Mouse (Mus musculus) A20 (cell line): Measurements from ENCODE around the gene Lin7a.

ENCODE experiments used
- DNase-seq: peaks from one replicate; pipeline ENCODE4 v3.0.0-alpha.2; 2011; ENCODE audit warnings: low read depth, low spot score

The Lin7a gene

DNA sequence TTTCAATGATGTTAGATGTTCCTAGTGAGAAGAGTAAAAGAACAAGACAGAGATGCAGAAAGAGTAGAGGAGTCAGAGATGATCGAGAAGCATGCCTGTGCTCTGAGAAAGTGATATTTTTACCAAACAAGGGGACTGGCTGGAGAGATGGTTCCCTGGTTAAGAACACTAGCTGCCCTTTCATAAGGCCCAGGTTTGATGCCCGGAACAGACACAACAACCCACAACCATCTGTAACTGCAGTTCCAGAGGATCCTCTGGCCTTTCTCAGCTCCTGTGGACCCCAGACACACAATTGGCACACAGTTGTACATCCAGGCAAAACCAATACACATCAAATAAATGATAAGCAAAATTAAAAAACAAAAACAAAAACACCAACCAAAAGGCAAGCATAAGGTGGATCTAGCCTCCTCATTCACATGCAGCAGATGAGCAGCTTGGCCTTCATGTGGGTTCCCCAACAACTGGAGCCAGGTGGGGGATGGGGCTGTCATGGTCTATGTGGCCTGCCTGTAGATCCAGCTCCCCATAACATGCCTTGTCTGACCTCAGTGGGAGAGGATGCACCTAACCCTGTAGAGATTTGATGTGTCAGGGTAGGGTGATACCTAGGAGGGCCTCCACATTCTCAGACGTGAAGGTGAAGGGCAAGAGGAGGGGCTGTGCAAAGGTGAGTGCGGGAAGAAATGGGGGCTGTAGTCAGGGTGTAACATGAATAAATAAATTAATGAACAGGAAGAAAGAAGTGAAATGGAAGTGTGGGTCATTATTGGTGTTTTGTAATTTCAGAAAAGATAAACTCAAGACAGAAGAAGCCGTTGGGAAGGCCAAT, 178.2 kb downstream of the Lin7a start:
- DNase-seq: no peak

DNA sequence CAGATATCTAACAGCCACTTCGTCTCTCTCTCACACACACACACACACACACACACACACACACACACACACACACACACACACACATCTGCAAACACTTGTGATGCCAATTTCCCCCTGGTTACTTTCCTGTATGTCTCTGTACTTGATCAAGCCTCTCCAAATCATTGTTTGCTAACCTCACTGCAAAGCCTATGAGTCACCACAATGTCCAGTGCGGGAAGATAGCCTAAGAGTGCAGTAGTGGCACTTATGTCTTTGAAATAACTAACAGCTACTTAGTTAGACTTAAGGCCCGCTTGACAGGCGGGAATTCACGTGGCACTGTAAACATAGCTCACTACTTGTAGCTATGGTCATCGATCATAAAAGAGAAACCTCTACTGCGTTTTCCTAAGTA, 196.3 kb downstream of the Lin7a start:
- no peak for DNase-seq
